Comparison of ENCODE assay signal across 18 mouse cellular contexts in genomic region chr11:33578859-33579258, GRCm38 (mm10). TPM values are rescaled to one million over a fixed set of nuclear protein-coding genes. Genes with fewer than 3 reads are reported as not detected.
"Had no signal": no experiment of that assay in that cellular context is flagged by ENCODE, and none has a peak within 500 bp of the region (broad histone marks: within the 10 kb centered on the region; RNA-seq: fewer than 3 reads in every experiment).

Gene Gabrp (minus strand): TSS chr11:33578959.

- DNase-seq: kidney, adult 2 months; kidney, postnatal 36 days; liver; liver, embryonic 13.5 days; liver, postnatal 0 days; right cerebral cortex, adult 18-20 months; right cerebral cortex, postnatal 25 days; thymus, postnatal 4 days had no signal

- H3K36me3 ChIP-seq: kidney, embryonic 15.5 days; liver, embryonic 13.5 days; neural tube, embryonic 13.5 days had no signal

- H3K4me1 ChIP-seq: kidney, embryonic 15.5 days; liver, embryonic 13.5 days; megakaryocyte, embryonic 14.5 days; neural tube, embryonic 13.5 days had no signal

- H3K4me2 ChIP-seq: kidney, embryonic 15.5 days; liver, embryonic 13.5 days; midbrain, embryonic 11.5 days; neural tube, embryonic 13.5 days had no signal

- ATAC-seq: intestine, embryonic 16.5 days; liver, postnatal 0 days; midbrain, embryonic 16.5 days had no signal

- H3K27me3 ChIP-seq: kidney, embryonic 15.5 days; liver, embryonic 13.5 days; neural tube, embryonic 13.5 days had no signal

- H3K9me3 ChIP-seq: kidney, embryonic 15.5 days; liver, embryonic 13.5 days; neural tube, embryonic 13.5 days had no signal

- H3K9ac ChIP-seq: kidney, embryonic 15.5 days; liver, embryonic 13.5 days; liver, postnatal 0 days; neural tube, embryonic 13.5 days had no signal

- H3K4me3 ChIP-seq: kidney, embryonic 15.5 days; layer of hippocampus, adult 2 months; liver, embryonic 13.5 days; megakaryocyte, embryonic 14.5 days; neural tube, embryonic 13.5 days had no signal

- H3K27ac ChIP-seq: kidney, embryonic 15.5 days; layer of hippocampus, adult 2 months; liver, embryonic 13.5 days; macrophage; neural tube, embryonic 13.5 days had no signal

RNA-seq across cellular contexts. Expression of gene Gabrp, which starts in this region (rescaled TPM):
- total RNA-seq: layer of hippocampus, adult 2 months; layer of hippocampus, postnatal 10 days had no signal
- polyA plus RNA-seq: macrophage; midbrain, embryonic 16.5 days; small intestine, adult 2 months had no signal
